Mouse (Mus musculus): ENCODE results near the gene Srrm1.

Srrm1 gene

GRCm38 (mm10) chr4:135353794-135354450 is 801 bp upstream of the Srrm1 start:
- DNase-seq (ENCODE audit: low spot score) = peak; percentile 70

DNA sequence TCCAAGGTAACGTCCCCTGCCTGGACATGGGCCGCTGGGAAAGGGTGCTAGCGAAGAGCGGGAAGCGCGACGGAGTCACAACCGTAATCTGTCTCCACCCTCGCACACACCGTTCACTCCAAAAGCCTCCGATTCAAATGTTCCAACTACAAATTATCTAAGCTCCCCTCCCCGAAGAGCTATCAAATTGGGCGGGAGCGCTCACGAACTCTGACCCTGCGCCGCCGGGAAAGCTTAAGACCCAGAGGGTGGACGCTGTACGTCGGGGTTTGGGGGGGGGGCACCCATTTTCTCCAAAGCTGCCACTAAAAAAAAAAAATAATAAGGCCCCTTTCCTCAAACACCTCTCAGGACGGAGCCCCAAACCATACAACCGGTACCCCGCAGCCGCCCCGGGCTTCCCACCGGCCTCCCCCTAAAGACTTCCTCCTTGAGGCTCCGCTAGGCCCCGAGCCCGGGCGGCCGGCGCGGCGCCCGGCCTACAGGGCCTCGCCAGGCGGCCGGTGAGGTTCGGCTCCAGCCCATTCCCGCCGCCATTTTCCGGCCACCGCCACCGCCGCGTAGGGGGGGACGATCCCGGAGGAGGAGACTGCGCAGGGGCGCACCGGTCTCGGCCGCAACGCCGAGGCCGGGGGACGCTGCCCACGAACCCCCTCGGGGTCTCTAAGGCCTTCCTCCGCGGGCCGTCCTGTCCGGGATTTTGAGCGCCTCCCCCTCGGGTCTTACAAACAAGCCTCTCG is 625 bp downstream of the Srrm1 start:
- DNase-seq (ENCODE audit: low spot score) = peak; percentile 81

GRCm38 (mm10) chr4:135337376-135337942 is 15.7 kb downstream of the Srrm1 start:
- DNase-seq (ENCODE audit: low spot score) = no peak

DNA sequence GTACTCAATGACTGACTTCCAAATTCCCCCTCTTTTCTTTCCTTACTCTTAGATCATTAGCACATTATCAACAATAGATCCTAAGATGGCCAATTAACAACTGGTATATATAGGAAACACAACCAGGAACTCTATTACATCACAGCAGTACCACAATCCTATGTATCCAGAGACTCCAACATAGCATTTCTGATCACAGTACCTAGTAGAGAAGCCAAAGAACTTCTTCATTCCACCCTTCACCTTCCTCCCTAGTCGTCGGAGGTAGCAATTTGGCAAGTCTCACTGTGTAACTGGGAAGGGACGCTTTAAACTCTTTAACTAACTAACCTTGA is 17.1 kb downstream of the Srrm1 start:
- no peak for DNase-seq (ENCODE audit: low spot score)

GRCm38 (mm10) chr4:135335327-135336022 is 17.6 kb downstream of the Srrm1 start:
- DNase-seq (ENCODE audit: low spot score) = no peak

- DNase-seq (ENCODE audit: low spot score) = no peak
Measured at GRCm38 (mm10) chr4:135326469-135326868, 26.7 kb downstream of the Srrm1 start.

- DNase-seq (ENCODE audit: low spot score) = no peak
Measured at GRCm38 (mm10) chr4:135326046-135326445, 27.1 kb downstream of the Srrm1 start.

DNA sequence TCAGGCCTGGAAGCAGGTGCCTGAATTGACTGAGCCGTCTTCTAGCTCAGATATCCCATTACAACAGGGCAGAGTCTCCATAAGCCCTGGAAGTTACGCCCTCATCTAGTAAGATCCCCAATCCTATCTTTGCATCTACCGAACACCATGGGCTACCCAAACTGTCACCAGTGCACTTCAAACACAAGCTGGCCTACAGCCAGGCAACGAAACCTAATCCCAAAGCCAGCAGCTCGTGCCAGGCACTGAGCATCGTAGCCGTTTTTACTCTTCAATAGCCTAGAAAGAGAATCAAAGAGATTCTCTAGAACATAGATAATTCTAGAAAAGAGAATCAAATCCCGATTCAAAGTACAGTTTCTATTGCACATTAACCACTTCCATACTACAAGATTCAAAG is 30.1 kb downstream of the Srrm1 start:
- DNase-seq (ENCODE audit: low spot score) = no peak

GRCm38 (mm10) chr4:135317966-135318365 is 35.2 kb downstream of the Srrm1 start:
- DNase-seq (ENCODE audit: low spot score) = peak; percentile 80

DNA sequence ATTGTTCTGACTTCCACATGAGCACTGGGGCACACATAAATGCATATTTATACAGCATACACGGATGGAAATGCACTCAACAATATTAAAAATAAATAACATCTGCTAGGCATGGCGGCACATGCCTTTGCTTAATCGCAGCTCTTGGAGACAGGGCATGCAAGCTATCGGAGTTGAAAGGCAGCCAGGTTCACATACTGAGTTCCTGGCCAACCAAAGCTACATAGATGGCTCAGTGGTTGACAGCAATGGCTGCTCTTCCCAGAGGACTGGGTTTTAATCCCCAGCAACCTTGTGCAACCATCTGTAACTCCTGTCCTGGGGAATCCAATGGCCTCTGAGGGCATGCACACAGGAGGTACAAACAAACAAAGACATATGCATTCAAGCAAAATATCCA is 35.6 kb downstream of the Srrm1 start:
- no peak for DNase-seq (ENCODE audit: low spot score)

- DNase-seq (ENCODE audit: low spot score) = no peak
Measured at GRCm38 (mm10) chr4:135315287-135315686, 37.8 kb downstream of the Srrm1 start.

- peak; percentile 69 for DNase-seq (ENCODE audit: low spot score)
Measured at GRCm38 (mm10) chr4:135314419-135314832, 38.7 kb downstream of the Srrm1 start.

GRCm38 (mm10) chr4:135313761-135314241 is 39.3 kb downstream of the Srrm1 start:
- peak; percentile 42 for DNase-seq (ENCODE audit: low spot score)

GRCm38 (mm10) chr4:135313111-135313691 is 39.9 kb downstream of the Srrm1 start:
- DNase-seq (ENCODE audit: low spot score) = peak; percentile 60

- peak; percentile 51 for DNase-seq (ENCODE audit: low spot score)
Measured at GRCm38 (mm10) chr4:135312706-135313105, 40.4 kb downstream of the Srrm1 start.

GRCm38 (mm10) chr4:135310371-135310770 is 42.8 kb downstream of the Srrm1 start:
- DNase-seq (ENCODE audit: low spot score) = no peak

DNA sequence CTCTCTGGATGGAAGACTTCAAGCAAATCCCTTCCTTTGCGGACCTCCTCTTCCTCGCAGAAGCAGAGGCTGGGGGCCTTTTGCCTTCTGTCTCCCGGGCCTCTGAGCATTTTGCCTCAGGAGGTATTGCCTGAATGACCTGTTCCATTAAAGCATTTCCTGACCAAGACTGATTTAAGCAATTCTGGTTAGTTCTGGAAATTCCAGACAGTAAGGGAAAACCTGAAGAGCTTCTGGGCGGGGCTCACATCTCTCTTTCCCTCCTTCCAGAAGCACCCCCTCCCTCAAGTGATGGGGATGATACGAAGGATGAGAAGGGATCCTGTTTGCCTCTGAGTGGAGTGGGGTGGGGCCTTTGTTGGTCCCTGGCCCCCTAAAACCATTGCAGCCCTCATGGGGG is 43.4 kb downstream of the Srrm1 start:
- no peak for DNase-seq (ENCODE audit: low spot score)

DNA sequence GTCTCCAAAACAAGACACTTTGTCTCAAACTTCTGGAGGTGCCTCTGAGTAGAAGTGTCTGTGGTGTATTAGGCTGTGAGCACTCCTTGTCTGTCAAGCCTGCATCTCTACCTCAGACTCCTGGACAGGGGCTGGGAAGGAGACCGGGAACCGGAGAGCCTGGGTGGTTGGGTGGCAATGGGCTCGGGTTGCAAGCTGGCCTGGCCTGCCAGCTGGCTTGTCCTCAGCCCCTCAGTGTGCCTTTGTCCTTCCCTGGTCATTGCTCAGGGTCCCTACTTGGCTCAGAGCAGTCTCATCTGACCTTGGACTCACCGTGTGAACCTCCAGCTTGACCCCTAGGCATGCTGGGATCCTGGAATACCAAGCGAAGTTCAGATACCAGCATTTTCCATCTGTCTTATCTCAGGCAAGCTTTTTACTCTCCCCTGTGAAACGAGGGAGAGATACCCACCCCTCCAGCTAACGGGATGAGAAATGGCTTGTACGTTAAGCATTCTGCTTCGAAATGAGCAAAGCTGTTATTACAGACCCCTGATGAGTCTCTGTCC is 43.9 kb downstream of the Srrm1 start:
- no peak for DNase-seq (ENCODE audit: low spot score)

GRCm38 (mm10) chr4:135306971-135307632 is 46.0 kb downstream of the Srrm1 start:
- peak; percentile 44 for DNase-seq (ENCODE audit: low spot score)

DNA sequence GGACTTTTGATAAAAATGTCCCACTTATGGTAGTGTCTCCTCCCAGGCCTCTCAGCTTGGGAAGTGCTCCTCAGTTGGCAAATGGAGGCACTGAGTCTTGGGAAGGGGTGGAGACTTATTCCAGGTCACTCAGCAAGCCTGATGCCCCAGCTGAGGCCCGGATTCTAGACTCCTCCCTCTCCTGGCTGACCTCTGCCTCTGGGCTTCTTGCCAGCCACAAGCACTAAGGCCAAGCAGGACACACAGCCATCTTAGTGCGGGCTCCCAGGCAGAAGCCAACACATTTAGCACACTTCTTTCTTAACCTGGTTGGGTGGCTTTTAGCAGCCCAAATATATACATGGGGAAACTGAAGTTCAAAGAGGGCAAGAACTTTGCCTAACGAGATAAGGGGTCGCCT is 46.6 kb downstream of the Srrm1 start:
- DNase-seq (ENCODE audit: low spot score) = no peak

GRCm38 (mm10) chr4:135302261-135302660 is 50.9 kb downstream of the Srrm1 start:
- no peak for DNase-seq (ENCODE audit: low spot score)
